Mouse (Mus musculus): ENCODE measurements around the gene Csf1.

GRCm38 (mm10) chr3:107757365-107758129 is 2.7 kb downstream of the Csf1 start:
- no peak for TF ChIP-seq GATA1 (IDR thresholded peaks at IDR 0.05; ENCODE audit: borderline replicate concordance, low read length)
- TF ChIP-seq FLI1 (IDR thresholded peaks at IDR 0.05; ENCODE audit: low read length) = no peak
